Mouse (Mus musculus) testis, adult 2 months (tissue): ENCODE measurements around the gene Tmem255b. TPM values are rescaled to one million over a fixed set of nuclear protein-coding genes. Genes with fewer than 3 reads are reported as not detected.

ENCODE experiments used
- H3K27ac ChIP-seq: fragments of 200-500 bp; 2 replicates; pipeline ENCODE4 v1.5.1; 2012; ENCODE audit warnings: low read depth, low read length; ENCODE audit not compliant: control insufficient read depth, insufficient read depth
- H3K27me3 ChIP-seq: fragments of 200-500 bp; 2 replicates; pipeline ENCODE4 v1.6.1; 2012; ENCODE audit warnings: mild to moderate bottlenecking, low read length, moderate library complexity; ENCODE audit not compliant: control insufficient read depth, insufficient read depth
- H3K36me3 ChIP-seq: fragments of 200-500 bp; 2 replicates; pipeline ENCODE4 v1.6.1; 2012; ENCODE audit warnings: mild to moderate bottlenecking, low read length; ENCODE audit not compliant: control insufficient read depth, insufficient read depth
- H3K4me1 ChIP-seq: fragments of 200-500 bp; 2 replicates; pipeline ENCODE4 v1.6.1; 2012; ENCODE audit warnings: low read length; ENCODE audit not compliant: control insufficient read depth, insufficient read depth
- H3K4me3 ChIP-seq: fragments of 200-500 bp; 2 replicates; pipeline ENCODE4 v1.5.1; 2012; ENCODE audit warnings: low read depth, mild to moderate bottlenecking, low read length, moderate library complexity, mixed read lengths; ENCODE audit not compliant: control insufficient read depth
- CTCF ChIP-seq: fragments of 200-500 bp; IDR thresholded peaks from 2 replicates; pipeline ENCODE4 v1.5.1; 2012; ENCODE audit warnings: low read depth, mild to moderate bottlenecking, inconsistent platforms, low read length, moderate library complexity; ENCODE audit not compliant: control insufficient read depth, insufficient read depth, insufficient replicate concordance
- POLR2A ChIP-seq: fragments of 200-500 bp; IDR thresholded peaks from 2 replicates; pipeline ENCODE4 v1.6.1; 2012; ENCODE audit warnings: low read depth, mild to moderate bottlenecking, inconsistent platforms, low read length, moderate library complexity; ENCODE audit not compliant: control insufficient read depth
- polyA plus RNA-seq: library from polyadenylated mRNA; depleted of rRNA; stranded (reverse); fragments of >200 nt; gene quantifications from 2 replicates; pipeline ENCODE4 v1.2.3, GENCODE M21; 2012

The Tmem255b gene
- polyA plus RNA-seq, 1 experiment: 4.0 TPM

- H3K27me3 ChIP-seq: no peaks in the 10 kb centered on the region
- no peak overlapping the region for H3K27ac ChIP-seq
- no peaks in the 10 kb centered on the region; the same call in 1 of the 2 replicates for H3K4me1 ChIP-seq
- no peak overlapping the region for H3K4me3 ChIP-seq
- TF ChIP-seq CTCF: no peak
- no peaks in the 10 kb centered on the region for H3K36me3 ChIP-seq
Measured at GRCm38 (mm10) chr8:13482101-13482801, 47.3 kb downstream of the Tmem255b start.

GRCm38 (mm10) chr8:13483191-13483590, 48.2 kb downstream of the Tmem255b start:
- H3K27ac ChIP-seq: no peak overlapping the region
- no peak for TF ChIP-seq POLR2A
- no peak for TF ChIP-seq CTCF
- H3K27me3 ChIP-seq: no peaks in the 10 kb centered on the region
- no peak overlapping the region for H3K4me3 ChIP-seq
- H3K4me1 ChIP-seq: no peaks in the 10 kb centered on the region; the same call in 1 of the 2 replicates
- no peaks in the 10 kb centered on the region for H3K36me3 ChIP-seq

- Histone ChIP-seq H3K4me1 (peaks cover 11% of the 10 kb centered on the region), H3K27ac (no peak overlapping the region), H3K27me3 (no peaks in the 10 kb centered on the region), H3K4me3 (no peak overlapping the region), H3K36me3 (no peaks in the 10 kb centered on the region)
- TF ChIP-seq CTCF (no peak), POLR2A (no peak)
Measured at GRCm38 (mm10) chr8:13489351-13489750, 54.4 kb downstream of the Tmem255b start.

- no peaks in the 10 kb centered on the region for H3K36me3 ChIP-seq
- no peak overlapping the region for H3K4me3 ChIP-seq
- no peaks in the 10 kb centered on the region for H3K27me3 ChIP-seq
- TF ChIP-seq CTCF (no peak), POLR2A (no peak)
- H3K27ac ChIP-seq: no peak overlapping the region
- H3K4me1 ChIP-seq: peaks cover 15% of the 10 kb centered on the region
Measured at GRCm38 (mm10) chr8:13489986-13490910, 55.3 kb downstream of the Tmem255b start.

GRCm38 (mm10) chr8:13491491-13492010, 56.6 kb downstream of the Tmem255b start:
- Histone ChIP-seq H3K4me3 (no peak overlapping the region), H3K36me3 (no peaks in the 10 kb centered on the region), H3K27ac (no peak overlapping the region), H3K27me3 (no peaks in the 10 kb centered on the region), H3K4me1 (peaks cover 15% of the 10 kb centered on the region)
- TF ChIP-seq CTCF: no peak
- TF ChIP-seq POLR2A: no peak

GRCm38 (mm10) chr8:13492198-13492995, 57.4 kb downstream of the Tmem255b start:
- peaks cover 15% of the 10 kb centered on the region for H3K4me1 ChIP-seq
- TF ChIP-seq CTCF (no peak), POLR2A (no peak)
- no peaks in the 10 kb centered on the region for H3K27me3 ChIP-seq

More at GRCm38 (mm10) chr8:13492198-13492995, 57.4 kb downstream of the Tmem255b start:
- H3K36me3 ChIP-seq: no peaks in the 10 kb centered on the region
- H3K4me3 ChIP-seq: no peak overlapping the region
- no peak overlapping the region for H3K27ac ChIP-seq
